In the genomic region with DNA sequence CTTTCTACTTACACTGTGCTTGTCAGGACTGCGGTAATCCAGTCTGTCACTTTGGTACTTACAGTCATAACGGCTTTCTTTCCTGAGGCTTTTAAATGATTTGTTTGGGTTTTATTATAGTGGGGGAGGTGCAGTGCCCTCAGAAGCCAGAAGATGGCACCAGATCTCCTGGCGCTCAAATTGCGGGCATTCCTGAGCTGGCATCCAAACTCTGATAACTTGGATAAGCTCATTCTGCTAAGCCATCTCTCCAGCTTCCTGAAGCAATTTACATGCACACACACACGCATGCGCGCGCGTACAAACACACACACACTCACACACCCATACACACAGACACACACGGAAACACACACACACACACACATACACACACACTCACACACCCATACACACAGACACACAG, we compare ENCODE assay signal across 8 mouse cellular contexts. TPM values are rescaled to one million over a fixed set of nuclear protein-coding genes. Genes with fewer than 3 reads are reported as not detected.
A peak's percentile ranks its signal among the peaks of the same experiment; 100 is the strongest.
DNase-seq lines count a peak whose midpoint lies in the region.

No protein-coding gene starts in this region.

- peak; percentile 89 for DNase-seq in heart, adult 11 months
- no peak for DNase-seq in heart, postnatal 25 days (ENCODE audit: low spot score)
- DNase-seq in cerebellum, postnatal 4 days (ENCODE audit: low spot score in 2 of 2) = peak; percentile 52 to 67
- DNase-seq in frontal cortex, postnatal 25 days (ENCODE audit: low spot score in 2 of 2) = peak; percentile 66
- peak; percentile 83 for DNase-seq in induced T-regulatory cell, adult 2 months (ENCODE audit: low read depth)
- peak; percentile 55 to 67 for DNase-seq in left cerebral cortex, postnatal 10 days (ENCODE audit: extremely low spot score in 1 of 2, low spot score in 2 of 2)
- peak; percentile 79 for DNase-seq in mesoderm, embryonic 11.5 days (ENCODE audit: low read depth, low spot score)
- DNase-seq in right cerebral cortex, postnatal 36 days (ENCODE audit: low spot score in 2 of 2) = peak; percentile 50 to 52

- intact Hi-C loops in heart, postnatal 25 days (cut with DNase I) = loop anchor here (2.0 to 10.0 kb wide), 5 partner anchors 70 to 327 kb away; partner anchors contain the start of gene Golph3l
- intact Hi-C loops in left cerebral cortex, postnatal 10 days (cut with DNase I) = loop anchor here (10.0 kb wide), 2 partner anchors 107 to 237 kb away; partner anchors contain the start of gene Ensa

RNA-seq across cellular contexts. Expression of gene Ctss, which starts 9.1 kb away (rescaled TPM):
- total RNA-seq in heart, postnatal 25 days (2021) = 10 to 100 TPM; 13.6 TPM
- 10 to 100 TPM; 18.5 to 19.0 TPM for total RNA-seq in left cerebral cortex, postnatal 10 days (2021)

RNA-seq across cellular contexts. Expression of gene Ctsk, which starts 18.4 kb away (rescaled TPM):
- total RNA-seq in heart, postnatal 25 days (2021) = 10 to 100 TPM in 1 of 2 experiments, 1 to 10 TPM in 1; 8.7 to 10.9 TPM
- 10 to 100 TPM; 14.5 to 18.9 TPM for total RNA-seq in left cerebral cortex, postnatal 10 days (2021)

RNA-seq across cellular contexts. Expression of gene Hormad1, which starts 42.0 kb away (rescaled TPM):
- total RNA-seq in heart, postnatal 25 days (2021) = not detected
- total RNA-seq in left cerebral cortex, postnatal 10 days (2021) = not detected
